Mouse (Mus musculus): ENCODE measurements at regions not wholly inside any gene's neighbourhood (a gene's known extent, or its start where the extent isn't known, plus 50 kb on each side); places are given as distances from the start of the nearest gene placed in this dataset.

DNA sequence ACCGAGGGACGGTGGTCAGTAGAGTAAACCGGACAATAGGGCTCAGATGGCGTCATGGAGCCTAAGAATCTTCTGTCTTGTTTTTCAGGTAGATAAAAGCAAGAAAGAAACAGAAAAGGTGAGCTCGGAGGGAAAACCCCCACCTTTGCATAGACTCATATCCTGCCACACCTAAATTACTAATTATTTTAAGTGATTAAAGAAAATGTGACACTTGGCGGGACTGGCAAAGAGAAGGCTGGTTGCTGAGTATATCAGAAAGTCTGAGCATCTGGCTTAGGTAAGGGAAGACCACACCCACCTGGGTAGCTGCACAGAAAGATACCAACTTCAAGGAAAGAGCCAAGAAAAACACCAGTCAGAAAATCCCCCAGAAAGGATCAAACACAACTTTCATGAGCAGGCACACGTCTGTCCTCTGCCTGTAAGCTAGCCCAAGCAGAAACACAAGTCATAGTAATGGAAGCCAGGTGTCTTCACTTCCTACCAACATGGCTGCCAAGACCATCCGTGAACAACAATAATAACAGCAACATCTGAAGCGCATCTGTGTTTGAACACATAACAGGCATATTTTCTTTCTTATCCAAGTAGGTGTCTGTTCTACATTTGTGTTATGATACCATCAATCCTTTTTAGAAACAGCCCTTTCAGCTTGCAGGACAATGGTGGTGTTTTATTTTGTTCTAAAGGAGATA lies 198.3 kb upstream of the Jarid2 start:
- ATAC-seq (ENCODE audit: poor library complexity, severe bottlenecking): no peak

DNA sequence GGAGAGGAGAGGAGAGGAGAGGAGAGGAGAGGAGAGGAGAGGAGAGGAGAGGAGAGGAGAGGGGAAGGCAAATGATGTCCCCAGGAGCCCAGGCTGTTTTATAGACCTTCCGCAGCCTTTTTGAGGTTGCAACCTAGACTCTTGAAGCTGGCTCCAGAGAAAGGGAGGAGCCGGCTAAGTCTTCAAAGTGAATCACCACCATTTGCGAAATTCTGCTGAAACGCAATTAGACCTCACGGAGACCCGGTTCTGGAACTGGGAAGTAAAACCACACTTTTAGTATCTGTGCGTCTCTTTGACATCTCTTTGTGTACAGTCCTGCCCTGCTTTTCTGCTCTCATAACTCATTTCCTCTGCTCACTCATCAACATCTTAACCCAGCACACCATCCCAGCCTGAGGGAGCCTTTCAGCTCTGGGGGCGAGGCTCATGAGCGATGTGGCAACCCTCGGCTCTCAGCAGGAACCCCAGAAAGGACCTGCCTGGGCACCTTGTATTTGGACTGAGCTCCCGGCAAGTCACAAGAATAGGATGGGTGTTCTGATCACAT lies 196.6 kb upstream of the Jarid2 start:
- ATAC-seq (ENCODE audit: poor library complexity, severe bottlenecking): peak; percentile 82

DNA sequence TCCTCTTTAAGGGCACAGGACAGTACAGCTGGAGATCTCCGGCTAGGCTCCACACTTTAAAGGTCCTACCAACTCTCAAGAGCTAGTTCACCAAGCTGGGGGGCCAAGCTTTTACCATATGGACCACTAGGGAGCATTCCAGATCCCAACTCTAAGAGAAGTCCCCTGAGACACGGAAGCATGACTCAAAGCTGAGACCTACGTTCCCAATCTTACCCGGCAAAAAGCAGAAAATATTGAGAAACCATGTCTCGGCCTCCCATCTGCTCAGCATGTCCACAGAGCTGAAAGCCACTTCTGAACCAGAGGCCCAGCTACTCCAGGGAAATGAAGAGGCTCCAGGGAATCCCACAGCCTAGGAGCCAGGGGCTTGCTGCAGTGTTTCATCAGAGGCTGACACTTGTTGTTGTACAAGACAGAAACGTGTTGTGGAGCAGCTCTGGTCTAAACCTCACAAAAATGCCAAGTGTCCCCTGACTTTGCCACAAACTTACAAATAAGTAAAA lies 194.6 kb upstream of the Jarid2 start:
- no peak for ATAC-seq (ENCODE audit: poor library complexity, severe bottlenecking)

DNA sequence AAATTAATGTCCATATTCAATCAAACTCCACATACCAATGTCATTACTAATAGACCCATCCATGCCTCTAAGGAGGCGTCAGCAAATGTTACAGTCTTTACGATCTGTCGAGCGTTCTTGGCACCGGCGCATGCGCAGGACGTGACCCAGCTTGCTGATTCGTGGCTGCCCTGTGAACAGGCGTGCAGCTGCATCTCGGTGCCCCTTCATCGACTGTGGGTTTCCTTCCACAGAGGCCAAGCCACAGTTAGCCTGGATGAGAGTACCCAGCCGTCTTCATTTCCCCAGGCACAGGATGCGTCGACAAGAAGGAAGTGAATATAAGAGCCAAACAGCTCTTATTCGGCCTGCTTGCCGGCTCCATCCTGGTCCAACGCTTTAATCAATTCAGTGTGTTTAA lies 193.8 kb upstream of the Jarid2 start:
- ATAC-seq (ENCODE audit: poor library complexity, severe bottlenecking): peak; percentile 33

DNA sequence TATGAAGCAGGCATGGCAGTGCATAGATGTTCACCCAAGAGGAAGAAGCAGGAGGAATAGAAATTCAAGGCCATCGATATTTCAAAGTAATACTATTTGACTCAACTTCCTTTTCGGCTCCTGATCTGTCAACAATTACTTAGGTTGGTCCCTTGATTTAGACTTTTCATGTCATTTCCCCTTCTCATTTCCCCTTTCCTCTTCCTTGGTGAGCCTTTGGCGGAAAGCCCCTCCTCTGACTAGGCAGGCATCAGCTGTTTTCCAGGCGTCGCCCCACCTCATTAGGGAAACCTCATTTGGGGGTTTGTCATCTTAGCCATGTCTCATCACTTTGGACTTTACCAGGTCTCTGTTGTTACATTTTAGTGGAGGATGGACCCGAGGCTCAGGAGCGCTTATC lies 191.0 kb upstream of the Jarid2 start:
- peak; percentile 56 for ATAC-seq (ENCODE audit: poor library complexity, severe bottlenecking)

DNA sequence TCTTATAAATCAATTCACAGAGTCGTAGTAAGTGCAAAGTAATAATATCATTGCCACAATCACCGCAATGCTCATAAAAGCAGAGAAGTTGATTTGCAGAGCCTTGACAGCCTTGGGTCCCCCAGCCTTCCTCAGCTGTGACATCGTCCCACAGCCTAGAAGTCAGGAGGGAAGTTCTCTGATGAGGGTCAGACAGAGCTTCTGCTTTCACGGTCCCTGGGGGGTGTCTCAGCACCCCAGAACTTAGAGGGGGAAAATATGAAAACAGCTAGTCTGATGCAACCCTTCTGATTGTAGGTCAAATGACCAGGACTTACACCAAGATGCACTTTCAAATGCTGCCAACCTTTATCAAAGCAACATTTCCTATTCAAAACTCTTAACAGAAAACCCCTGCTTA lies 188.9 kb upstream of the Jarid2 start:
- no peak for ATAC-seq (ENCODE audit: poor library complexity, severe bottlenecking)

DNA sequence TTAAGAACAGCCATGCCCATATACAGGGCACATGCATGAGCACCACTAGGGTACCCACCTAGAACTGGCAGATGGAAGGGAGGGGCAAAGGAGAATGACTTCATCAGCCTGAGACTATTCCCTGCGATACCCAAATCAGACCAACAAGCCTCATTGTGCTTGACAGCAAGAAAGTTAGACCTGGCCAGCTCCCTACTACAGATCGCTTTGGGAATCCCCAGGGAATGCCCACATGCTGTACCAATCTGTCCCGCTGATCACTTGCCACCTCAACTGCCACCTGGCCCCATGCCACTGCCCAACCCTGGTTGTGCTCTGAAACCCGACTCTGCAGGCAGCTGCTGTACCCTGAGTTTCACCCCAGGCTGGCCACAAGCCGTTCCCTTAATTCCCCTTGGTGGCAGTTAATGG lies 188.0 kb upstream of the Jarid2 start:
- ATAC-seq (ENCODE audit: poor library complexity, severe bottlenecking): 0 out of 2 replicates have a peak, but pooled peaks have one; percentile 11

DNA sequence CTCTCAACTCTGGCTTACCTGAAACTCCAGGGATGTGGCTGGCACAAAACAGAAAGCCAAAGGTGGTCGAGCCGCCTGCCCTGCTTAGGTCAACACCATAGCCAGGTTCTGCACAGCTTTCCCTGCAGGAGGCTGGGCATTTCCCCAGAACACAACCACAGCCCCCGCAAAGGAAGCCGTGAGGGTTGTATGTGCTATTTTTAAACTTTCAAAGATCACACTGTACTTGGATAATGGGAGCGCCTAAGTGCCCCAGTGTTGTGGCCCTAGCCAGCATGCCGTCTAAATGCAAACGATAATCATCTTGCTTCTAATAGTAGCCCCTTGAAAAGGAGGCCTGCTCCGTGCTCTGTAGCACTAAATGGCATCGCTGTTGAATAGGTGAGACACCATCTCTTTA lies 184.5 kb upstream of the Jarid2 start:
- no peak for ATAC-seq (ENCODE audit: poor library complexity, severe bottlenecking)

DNA sequence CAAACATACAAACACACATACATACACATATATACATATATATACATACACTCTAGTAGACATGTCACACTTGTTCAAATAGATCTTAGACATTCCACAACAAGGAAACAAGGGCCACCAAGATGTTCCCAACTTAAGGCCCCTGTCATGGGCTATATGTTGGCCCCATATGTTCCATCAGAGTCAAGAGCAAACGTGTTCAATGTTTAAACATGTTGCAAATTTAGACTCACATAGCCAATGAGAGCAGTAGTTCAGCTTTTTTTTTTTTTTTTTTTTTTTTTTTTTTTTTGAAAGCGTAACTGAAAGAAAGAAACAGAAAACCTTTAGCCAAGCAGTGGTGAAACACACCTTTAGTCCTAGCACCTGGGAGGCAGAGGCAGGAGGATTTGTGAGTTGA lies 183.0 kb upstream of the Jarid2 start:
- no peak for ATAC-seq (ENCODE audit: poor library complexity, severe bottlenecking)

DNA sequence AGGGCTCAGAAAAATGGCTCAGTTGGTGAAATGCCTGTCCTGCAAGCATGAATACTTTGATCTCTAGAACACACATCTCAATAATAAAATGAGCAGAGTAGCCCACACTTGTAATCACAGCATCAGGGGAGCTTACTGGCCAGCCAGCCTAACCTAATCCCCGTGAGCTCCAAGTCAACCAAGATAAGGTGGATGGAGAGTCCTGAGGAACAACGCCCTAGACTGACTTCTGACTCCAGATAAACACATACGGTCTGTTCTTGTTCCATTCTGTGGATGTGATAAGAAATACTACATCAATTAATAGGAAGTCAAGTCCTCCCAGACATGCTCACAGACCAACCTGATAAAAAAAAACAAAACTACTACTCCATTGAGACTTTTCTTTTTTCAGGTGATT lies 180.4 kb upstream of the Jarid2 start:
- ATAC-seq (ENCODE audit: poor library complexity, severe bottlenecking): no peak

DNA sequence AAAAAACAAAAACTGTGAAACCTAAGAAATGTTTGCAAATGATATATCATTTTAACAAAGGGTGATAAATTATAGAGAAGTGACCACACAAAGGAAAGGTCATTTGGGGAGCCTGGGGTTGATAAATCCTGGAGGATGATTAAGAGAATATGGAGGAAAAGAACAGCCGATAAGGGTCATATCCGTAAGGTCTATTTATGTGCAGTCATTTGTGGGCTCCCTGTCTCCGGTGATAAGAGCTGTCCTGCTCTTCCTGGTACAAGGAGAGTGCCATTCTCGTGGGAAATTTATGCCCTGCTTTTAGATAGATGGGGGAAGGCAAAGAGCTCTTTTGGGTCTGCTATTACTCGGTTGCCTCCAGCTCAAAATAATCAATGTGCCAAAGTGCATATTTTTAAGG lies 175.9 kb upstream of the Jarid2 start:
- no peak for ATAC-seq (ENCODE audit: poor library complexity, severe bottlenecking)

DNA sequence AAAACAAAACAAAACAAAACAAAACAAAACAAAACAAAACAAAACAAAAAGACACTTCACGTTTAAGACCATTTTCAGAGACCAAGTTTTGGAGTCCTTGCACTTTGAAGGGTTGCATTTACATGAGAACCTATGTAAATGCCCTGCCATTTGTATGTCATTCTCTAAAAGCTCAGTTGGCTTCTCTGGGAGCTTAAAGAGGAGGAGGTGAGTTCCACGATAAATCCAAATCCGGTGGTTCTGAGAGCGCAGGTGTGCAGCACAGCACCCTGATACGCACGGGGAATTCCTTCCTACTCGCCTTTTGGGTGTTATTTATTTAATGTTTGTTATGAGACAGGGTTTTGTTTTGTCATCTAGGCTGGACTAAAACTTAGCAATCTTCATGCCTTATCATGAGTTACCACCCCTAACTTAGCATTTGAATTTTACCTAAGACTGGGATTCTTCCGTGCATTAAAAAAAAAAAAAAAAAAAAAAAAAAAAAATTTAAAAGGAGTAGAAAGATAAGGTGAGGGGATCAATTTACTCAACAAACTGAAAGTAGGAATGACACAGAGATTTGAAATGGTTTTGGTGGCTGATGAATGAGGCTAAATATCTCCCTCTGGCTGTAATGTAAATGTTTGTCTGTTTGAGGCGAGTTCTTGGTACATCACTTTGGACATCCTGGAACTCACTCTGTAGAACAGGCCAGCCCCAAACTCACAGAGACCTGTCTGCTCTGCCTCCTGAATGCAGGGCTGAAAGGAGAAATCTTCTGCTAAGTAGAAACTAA lies 174.4 kb upstream of the Jarid2 start:
- ATAC-seq (ENCODE audit: poor library complexity, severe bottlenecking): no peak

DNA sequence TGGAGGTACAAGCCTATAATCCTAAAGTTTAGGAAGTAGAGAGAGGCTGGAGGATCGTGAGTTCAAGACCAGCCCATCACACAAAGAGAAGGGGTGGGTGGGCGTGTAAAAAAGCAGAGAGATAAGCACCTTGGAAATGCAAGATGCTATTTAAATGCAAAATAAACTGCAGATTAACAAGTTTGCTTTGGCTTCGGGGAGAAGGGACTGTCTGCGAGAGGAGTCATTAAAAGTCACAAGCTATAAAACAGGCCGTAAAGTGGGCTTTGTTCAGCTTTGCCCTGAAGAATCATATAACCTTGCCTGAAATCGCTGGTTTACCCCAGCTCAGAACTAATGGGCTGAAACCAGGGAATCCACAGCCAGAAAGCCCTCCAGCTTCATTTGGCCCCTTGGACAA lies 173.3 kb upstream of the Jarid2 start:
- no peak for ATAC-seq (ENCODE audit: poor library complexity, severe bottlenecking)

DNA sequence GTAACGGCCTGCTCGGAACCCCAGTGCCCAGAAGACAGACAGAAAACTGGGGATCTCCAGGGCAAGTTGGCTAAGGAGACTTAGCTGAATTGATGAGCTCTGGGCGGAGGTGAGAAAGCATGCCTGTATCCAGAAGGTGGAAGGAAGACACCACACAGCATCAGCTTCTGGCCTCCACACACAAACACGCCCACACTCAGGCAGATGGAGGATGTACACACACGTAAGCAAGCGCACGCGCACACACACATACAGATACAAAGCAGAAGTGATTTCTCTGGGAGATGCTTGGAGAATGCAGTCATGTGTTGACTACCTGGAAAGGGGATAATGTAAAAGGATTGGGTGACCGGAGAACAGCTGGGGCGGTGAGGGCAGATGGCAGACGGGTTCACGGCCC lies 171.2 kb upstream of the Jarid2 start:
- ATAC-seq (ENCODE audit: poor library complexity, severe bottlenecking): no peak

DNA sequence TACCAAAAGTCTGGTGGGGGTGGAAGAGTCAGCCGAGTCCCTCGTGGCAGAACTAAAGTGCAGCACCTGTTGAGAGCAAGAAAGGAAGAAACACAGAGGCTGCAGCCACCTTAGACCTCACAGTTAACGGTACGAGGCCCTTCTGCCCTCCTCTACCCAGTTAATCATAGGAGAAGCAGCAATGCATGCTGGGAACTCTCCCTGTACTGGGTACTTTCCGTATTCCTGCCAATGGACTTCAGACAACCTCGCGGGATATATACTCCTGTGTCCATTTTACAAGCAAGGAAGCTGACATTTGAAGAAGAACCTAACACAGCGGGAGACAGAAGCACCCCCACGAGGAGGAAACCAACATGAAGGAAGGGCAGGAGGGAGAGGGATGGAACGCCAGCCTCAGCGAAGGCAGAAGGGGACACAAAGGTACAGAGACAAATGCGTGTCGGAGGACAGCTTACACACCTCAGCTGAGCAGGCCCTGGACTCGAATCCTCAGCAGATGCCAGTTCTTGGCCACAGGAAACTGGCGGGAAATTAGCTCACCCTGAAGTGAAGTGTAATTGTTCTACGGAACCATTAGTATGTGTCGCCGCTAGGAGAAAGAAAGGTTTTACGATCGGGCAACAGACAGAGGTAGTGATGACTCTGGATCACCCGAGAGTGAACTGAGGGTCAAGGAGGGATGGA lies 170.6 kb upstream of the Jarid2 start:
- no peak for ATAC-seq (ENCODE audit: poor library complexity, severe bottlenecking)

DNA sequence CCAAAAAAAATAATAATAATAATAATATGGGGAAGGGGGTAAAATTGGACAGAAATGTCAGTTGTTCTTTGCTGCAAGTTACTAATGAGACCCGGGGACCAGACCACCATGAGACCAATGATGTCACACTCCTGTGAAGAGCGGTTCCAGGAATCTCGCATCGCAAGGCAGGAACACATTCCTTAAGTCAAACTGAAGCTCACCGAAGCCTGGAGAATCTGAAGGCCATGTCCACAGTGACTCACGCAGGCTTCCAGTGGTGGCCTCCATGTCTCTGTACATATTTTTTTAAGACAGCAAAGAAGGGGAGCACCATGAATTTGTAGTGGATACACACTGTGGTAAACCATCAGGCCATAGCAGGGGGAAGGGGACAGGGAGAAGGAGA lies 170.1 kb upstream of the Jarid2 start:
- no peak for ATAC-seq (ENCODE audit: poor library complexity, severe bottlenecking)

DNA sequence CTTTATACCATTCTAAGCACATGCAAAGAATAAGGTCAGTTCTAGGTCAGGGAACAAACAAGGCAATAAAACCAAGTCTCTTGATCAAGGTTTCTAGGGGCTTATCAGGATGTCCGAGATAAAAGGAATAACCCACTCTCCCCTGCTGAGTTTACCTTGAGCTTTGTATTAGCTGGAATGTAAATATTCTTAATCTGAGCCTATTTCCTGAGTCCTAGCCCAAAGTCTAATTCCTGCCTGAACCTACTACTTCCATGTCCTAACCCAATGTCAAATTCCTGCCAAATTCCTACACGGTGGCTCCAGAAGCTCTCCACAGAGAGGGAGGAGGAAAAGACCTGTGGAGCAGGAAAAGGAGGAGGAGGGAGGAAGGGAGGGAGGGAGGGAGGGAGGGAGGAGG lies 169.6 kb upstream of the Jarid2 start:
- no peak for ATAC-seq (ENCODE audit: poor library complexity, severe bottlenecking)

DNA sequence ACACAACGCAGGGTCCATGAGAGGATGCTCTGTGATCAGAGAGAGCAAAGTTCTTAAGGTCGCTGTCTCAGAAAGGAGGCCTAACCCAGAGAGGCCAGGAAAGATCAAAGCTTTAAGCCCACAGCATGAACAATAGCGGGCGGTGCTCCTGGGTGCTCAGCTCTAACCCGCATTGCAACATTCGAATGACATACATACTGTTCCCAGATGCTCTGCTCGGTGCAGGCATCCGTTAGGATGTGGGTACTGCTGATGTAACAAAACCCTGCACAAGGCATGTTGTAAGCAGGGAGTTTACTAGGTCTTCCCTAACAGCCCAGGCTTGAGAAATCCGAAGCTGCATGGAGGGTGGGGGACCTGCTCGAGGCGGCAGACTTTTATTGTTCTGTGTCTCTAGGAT lies 164.6 kb upstream of the Jarid2 start:
- ATAC-seq (ENCODE audit: poor library complexity, severe bottlenecking): peak; percentile 95

DNA sequence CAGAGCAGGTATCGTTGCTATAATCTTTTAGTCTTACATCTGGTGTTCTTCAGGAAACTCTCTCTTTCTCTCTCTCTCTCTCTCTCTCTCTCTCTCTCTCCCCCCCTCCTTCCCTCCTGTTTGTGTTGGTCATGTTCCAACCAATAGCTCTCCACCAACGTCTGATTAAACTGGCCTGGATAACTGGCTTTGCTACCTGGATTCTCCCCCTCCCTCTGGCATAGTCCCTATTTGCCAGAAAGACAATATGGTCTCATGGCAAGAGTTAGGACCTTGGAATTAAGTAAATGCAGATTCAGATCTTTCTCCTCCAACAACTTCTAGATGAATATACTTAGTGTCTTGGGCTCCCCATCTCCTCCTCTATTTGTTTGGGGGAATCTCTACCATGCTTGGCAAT lies 161.6 kb upstream of the Jarid2 start:
- no peak for ATAC-seq (ENCODE audit: poor library complexity, severe bottlenecking)

DNA sequence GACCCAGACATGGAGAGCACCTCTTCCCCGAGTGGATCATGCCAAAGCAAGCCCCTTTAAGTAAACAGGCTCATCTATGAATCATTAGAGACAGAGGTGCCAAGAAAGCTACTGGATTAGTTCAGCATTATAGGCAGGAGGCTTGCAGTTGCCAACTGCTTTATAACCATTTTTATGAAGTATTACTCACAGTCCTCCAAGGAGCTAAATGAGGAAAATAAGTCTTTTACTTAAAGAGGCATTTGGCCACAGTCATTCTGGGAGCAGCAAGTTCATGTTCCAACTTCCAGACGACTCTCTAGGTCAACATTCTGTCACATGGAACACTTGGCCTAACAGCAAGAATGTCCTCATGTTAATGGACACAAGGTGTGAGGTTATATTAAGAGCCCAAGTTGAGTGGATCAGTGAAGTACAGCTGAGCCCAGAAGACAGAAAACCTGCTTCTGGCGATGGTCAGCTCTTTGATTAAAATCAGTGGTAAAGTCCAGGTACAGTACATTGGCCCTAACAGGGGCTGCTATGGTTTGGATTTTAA lies 160.0 kb upstream of the Jarid2 start:
- ATAC-seq (ENCODE audit: poor library complexity, severe bottlenecking): no peak

DNA sequence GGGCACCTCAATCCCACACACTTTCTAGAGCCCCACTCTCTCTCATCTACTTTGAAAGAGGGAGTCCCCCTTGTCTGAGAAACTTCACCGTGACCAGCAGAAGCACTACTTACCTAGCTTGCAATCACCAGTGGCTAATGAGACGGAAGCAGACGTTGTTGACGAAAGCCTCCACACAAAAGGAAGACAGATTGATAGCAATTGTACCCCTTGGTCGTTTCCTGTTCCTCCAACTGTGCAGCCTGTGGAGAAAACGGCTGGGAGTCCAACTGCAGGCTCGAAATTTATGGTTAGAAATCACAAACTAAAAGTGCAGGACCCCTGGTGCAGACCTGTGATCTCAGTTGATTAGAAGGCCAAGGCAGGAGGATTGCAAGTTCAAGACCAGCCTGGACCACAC lies 155.8 kb upstream of the Jarid2 start:
- no peak; the same call in 1 of the 2 replicates for ATAC-seq (ENCODE audit: poor library complexity, severe bottlenecking)
